In the genomic region with DNA sequence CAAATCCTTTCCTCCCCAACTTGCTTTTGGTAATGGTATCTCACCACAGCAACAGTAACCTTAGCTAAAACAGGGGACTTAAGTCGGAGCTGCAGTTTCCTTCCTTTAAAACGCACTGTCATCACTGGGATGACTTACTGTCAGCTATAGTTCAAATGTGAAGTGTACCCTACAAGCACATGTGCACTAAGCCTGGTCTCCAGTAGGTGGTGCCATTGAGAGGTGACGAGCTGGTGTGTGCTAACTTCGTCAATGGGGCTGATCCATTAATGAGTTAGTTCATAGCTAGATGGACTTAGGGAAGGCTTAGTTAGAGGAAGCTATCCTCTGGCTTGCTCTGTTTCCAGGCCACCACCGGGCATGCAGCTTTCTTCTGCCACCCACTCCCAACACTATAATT, we compare ENCODE assay signal across 9 mouse cellular contexts. TPM values are rescaled to one million over a fixed set of nuclear protein-coding genes. Genes with fewer than 3 reads are reported as not detected.
DNase-seq lines count a peak whose midpoint lies in the region; ATAC-seq and TF ChIP-seq lines count a peak whose summit lies in the region.
"Had no signal": no experiment of that assay in that cellular context is flagged by ENCODE, and none has a peak within 500 bp of the region (broad histone marks: within the 10 kb centered on the region; RNA-seq: fewer than 3 reads in every experiment).

No protein-coding gene starts in this region.

- H3K4me3 ChIP-seq in heart, postnatal 0 days (ENCODE audit: low read depth, low read length) = no peak overlapping the region
- H3K4me3 ChIP-seq in heart, embryonic 11.5 days (ENCODE audit: low read depth, low read length) = no peak overlapping the region
- no peak overlapping the region for H3K4me3 ChIP-seq in cortical plate, adult 2 months (ENCODE audit: insufficient read depth, low read length)

- 9% methylated on average over 5 of the region's 5 CpGs for WGBS in heart, postnatal 0 days
- WGBS in heart, embryonic 11.5 days (ENCODE audit: insufficient replicate concordance) = 13% methylated on average over 5 of the region's 5 CpGs

- TF ChIP-seq CTCF in heart, postnatal 0 days (IDR thresholded peaks at IDR 0.05; ENCODE audit: low read depth) = peak; percentile 91
- peak; percentile 96 for TF ChIP-seq CTCF in cortical plate, adult 2 months (IDR thresholded peaks at IDR 0.05; ENCODE audit: extremely low read depth, insufficient read depth, low read length)

- no peak for TF ChIP-seq POLR2A in cortical plate, adult 2 months (IDR thresholded peaks at IDR 0.05; ENCODE audit: extremely low read depth, insufficient read depth, low read length)

- ATAC-seq in heart, postnatal 0 days (ENCODE audit: insufficient read depth, low read depth) = peak; percentile 60; the same call in 1 of the 2 replicates
- ATAC-seq in heart, embryonic 11.5 days (replicated peaks; ENCODE audit: insufficient number of reproducible peaks, low FRiP score, low TSS enrichment) = no peak

- H3K9me3 ChIP-seq in heart, postnatal 0 days (replicated peaks; ENCODE audit: control insufficient read depth, low read length) = no peaks in the 10 kb centered on the region
- H3K9me3 ChIP-seq in heart, embryonic 11.5 days (replicated peaks; ENCODE audit: control insufficient read depth, low read length) = no peaks in the 10 kb centered on the region

- H3K27ac ChIP-seq in heart, postnatal 0 days (ENCODE audit: low read depth) = no peak overlapping the region
- H3K27ac ChIP-seq in heart, embryonic 11.5 days (ENCODE audit: low read depth, low read length) = no peak overlapping the region
- H3K27ac ChIP-seq in cortical plate, adult 2 months (ENCODE audit: insufficient read depth, low read length) = no peak overlapping the region
- H3K27ac ChIP-seq: macrophage had no signal

- peak; percentile 51 for DNase-seq in heart, postnatal 0 days (ENCODE audit: low spot score)
- DNase-seq in adipocyte (ENCODE audit: low spot score) = peak; percentile 62
- DNase-seq in gastrocnemius, postnatal 36 days = peak; percentile 47 to 69
- DNase-seq in layer of hippocampus, adult 9-11 months = peak; percentile 67
- peak; percentile 80 for DNase-seq in lung, postnatal 25 days (ENCODE audit: low spot score)
- peak; percentile 51 for DNase-seq in skeletal muscle tissue, adult 2 months (ENCODE audit: low read depth, low spot score)

- H3K9ac ChIP-seq in heart, postnatal 0 days (replicated peaks; ENCODE audit: low read depth, low read length) = no peak overlapping the region
- no peak overlapping the region for H3K9ac ChIP-seq in heart, embryonic 11.5 days (ENCODE audit: low read depth, low read length)

- H3K27me3 ChIP-seq in heart, postnatal 0 days (ENCODE audit: control insufficient read depth, insufficient read depth, low read length) = peaks cover 4% of the 10 kb centered on the region; the same call in 1 of the 2 replicates
- peaks cover 32% of the 10 kb centered on the region for H3K27me3 ChIP-seq in heart, embryonic 11.5 days (ENCODE audit: control insufficient read depth, insufficient read depth, low read length)

- no peak overlapping the region for H3K4me2 ChIP-seq in heart, postnatal 0 days (ENCODE audit: low read depth, low read length)
- no peak overlapping the region for H3K4me2 ChIP-seq in heart, embryonic 11.5 days

- H3K4me1 ChIP-seq in heart, postnatal 0 days (ENCODE audit: control insufficient read depth, insufficient read depth) = peaks cover 6% of the 10 kb centered on the region; the same call in 1 of the 2 replicates
- peaks cover 4% of the 10 kb centered on the region; the same call in 1 of the 2 replicates for H3K4me1 ChIP-seq in heart, embryonic 11.5 days (ENCODE audit: control insufficient read depth, insufficient read depth, low read length)
- H3K4me1 ChIP-seq in cortical plate, adult 2 months (ENCODE audit: control insufficient read depth, insufficient read depth, low read length) = peaks cover 3% of the 10 kb centered on the region; the same call in 1 of the 2 replicates

- intact Hi-C loops in gastrocnemius, postnatal 36 days (cut with DNase I) = loop anchor here (5.0 to 10.0 kb wide), 2 partner anchors 80 to 152 kb away; partner anchors contain the start of genes 4933427D14Rik, Gm43951 and Txndc17

- no peaks in the 10 kb centered on the region for H3K36me3 ChIP-seq in heart, postnatal 0 days (replicated peaks; ENCODE audit: control insufficient read depth, insufficient read depth, low read length)
- H3K36me3 ChIP-seq in heart, embryonic 11.5 days (ENCODE audit: control insufficient read depth, insufficient read depth, low read length) = no peaks in the 10 kb centered on the region

- no peak for TF ChIP-seq EP300 in heart, postnatal 0 days (IDR thresholded peaks at IDR 0.05; ENCODE audit: low read depth)

RNA-seq across cellular contexts. Expression of gene Pimreg, which starts 10.8 kb away (rescaled TPM):
- 30.2 and 40.7 TPM in 2 replicates for total RNA-seq in heart, postnatal 0 days (2014; rRNA removed; ENCODE audit: low replicate concordance)
- polyA plus RNA-seq in heart, postnatal 0 days (2015; fragmentation: Nextera tagmentation; extraction: Ambion mirVana) = 24.6 and 25.8 TPM in 2 replicates
- polyA plus RNA-seq in heart, embryonic 11.5 days (2014; fragmentation: Nextera tagmentation; extraction: Ambion mirVana) = 98.2 and 99.0 TPM in 2 replicates
- 0.61 and 0.92 TPM in 2 replicates for polyA plus RNA-seq in cortical plate, adult 2 months (2012; rRNA removed)
- total RNA-seq in gastrocnemius, postnatal 36 days (2021) = under 1 TPM; 0.62 to 0.71 TPM

RNA-seq across cellular contexts. Expression of gene Aipl1, which starts 15.3 kb away (rescaled TPM):
- total RNA-seq in heart, postnatal 0 days (2014; rRNA removed; ENCODE audit: low replicate concordance) = not detected in 2 replicates
- polyA plus RNA-seq in heart, postnatal 0 days (2015; fragmentation: Nextera tagmentation; extraction: Ambion mirVana) = 0.11 and 0.31 TPM in 2 replicates
- 0.34 and 0.52 TPM in 2 replicates for polyA plus RNA-seq in heart, embryonic 11.5 days (2014; fragmentation: Nextera tagmentation; extraction: Ambion mirVana)
- polyA plus RNA-seq in cortical plate, adult 2 months (2012; rRNA removed) = 0.04 and 0.06 TPM in 2 replicates
- total RNA-seq in gastrocnemius, postnatal 36 days (2021) = not detected

Comparison
In these comparisons a context has a peak if more than half of its experiments do, and no peak if none do; other contexts are left out.
1. RNA of gene Pimreg, which starts 10.8 kb away (polyA plus RNA-seq): 98.2 to 99.0 TPM in heart, embryonic 11.5 days and 24.6 to 25.8 TPM in heart, postnatal 0 days; 0.61 to 0.92 TPM in cortical plate, adult 2 months; every median in the first group is over 10 times any median in the second.
2. Peak in every context shown above with its lines, with median percentiles within 50 percentile points of each other: DNase-seq.